9 mouse cellular contexts compared by ENCODE assay signal in the genomic region with DNA sequence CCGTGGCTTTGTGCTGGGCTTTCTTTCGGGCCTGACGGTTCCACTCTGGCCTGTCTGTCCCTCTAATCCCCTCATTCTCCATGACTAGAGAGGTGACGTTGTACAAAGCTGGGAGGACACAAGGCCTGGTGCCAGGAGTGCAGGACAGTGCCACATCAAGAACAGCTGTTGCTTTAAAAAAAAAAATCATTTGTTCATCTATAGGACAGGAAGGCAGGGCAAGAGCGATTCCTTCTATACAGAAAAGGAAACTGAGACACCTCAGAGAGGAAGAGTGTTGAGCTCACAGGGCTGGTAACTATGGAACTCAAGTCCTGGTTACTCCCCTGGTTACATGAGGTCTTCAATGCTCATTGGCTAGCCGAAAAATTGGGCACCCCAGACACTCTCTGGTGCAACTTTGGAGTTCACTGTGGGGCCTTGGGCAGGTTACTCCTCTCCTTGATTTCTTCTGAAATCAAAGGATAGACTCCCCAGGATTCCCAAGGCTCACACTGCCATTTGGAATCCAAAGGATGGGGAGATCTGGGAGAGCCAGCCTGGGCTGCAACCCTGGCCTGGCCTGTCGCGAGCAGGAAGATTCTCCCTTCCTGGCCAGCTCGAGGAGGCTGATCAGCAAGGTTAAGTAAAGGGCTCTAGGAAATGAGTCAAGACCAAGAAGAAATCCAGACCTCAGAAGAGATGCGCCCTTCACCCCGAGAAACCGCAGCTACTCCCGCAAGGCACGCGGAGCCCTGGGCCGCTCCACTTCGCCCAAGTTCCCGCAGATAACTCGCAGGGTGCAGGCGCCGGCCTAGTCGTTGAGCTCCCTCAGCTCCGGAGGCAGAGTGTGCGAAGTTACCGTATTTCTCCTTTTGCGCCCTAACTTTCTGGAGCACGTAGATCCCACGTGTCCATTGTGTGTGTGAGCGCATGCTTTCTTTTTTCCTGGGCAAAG. TPM values are rescaled to one million over a fixed set of nuclear protein-coding genes. Genes with fewer than 3 reads are reported as not detected.
A peak's percentile ranks its signal among the peaks of the same experiment; 100 is the strongest.
DNase-seq lines count a peak whose midpoint lies in the region; ATAC-seq lines count a peak whose summit lies in the region.
"Had no signal": no experiment of that assay in that cellular context is flagged by ENCODE, and none has a peak within 500 bp of the region (broad histone marks: within the 10 kb centered on the region; RNA-seq: fewer than 3 reads in every experiment).

No protein-coding gene starts in this region.

- no peaks in the 10 kb centered on the region for H3K9me3 ChIP-seq in liver, embryonic 11.5 days (ENCODE audit: control insufficient read depth, low read length)

- H3K27ac ChIP-seq in liver, embryonic 11.5 days (ENCODE audit: low read depth, low read length): peak overlapping the region; percentile 63; the same call in 1 of the 2 replicates

- peak overlapping the region; percentile 62 for H3K4me2 ChIP-seq in liver, embryonic 11.5 days

- whole genome bisulfite sequencing in liver, embryonic 11.5 days: 10% methylated on average over 29 of the region's 29 CpGs

- no peaks in the 10 kb centered on the region for H3K36me3 ChIP-seq in liver, embryonic 11.5 days (ENCODE audit: control insufficient read depth, insufficient read depth, low read length)

- no peaks in the 10 kb centered on the region for H3K27me3 ChIP-seq in liver, embryonic 11.5 days (replicated peaks; ENCODE audit: control insufficient read depth, insufficient read depth, low read length)
- H3K27me3 ChIP-seq: Patski had no signal

- H3K9ac ChIP-seq in liver, embryonic 11.5 days (ENCODE audit: low read depth, low read length): peak overlapping the region; percentile 51; the same call in 1 of the 2 replicates

- peak; percentile 14 to 57 for DNase-seq in frontal cortex, adult 2 months (ENCODE audit: extremely low spot score in 1 of 2, low spot score in 1 of 2)
- no peak for DNase-seq in frontal cortex, postnatal 14 days (ENCODE audit: low spot score in 2 of 2)
- peak; percentile 62 for DNase-seq in embryo, embryonic 11.5 days (ENCODE audit: low read depth, low spot score)
- DNase-seq in heart, adult 9 months (ENCODE audit: low spot score in 2 of 2): peak; percentile 47 to 60
- peak; percentile 32 to 48 for DNase-seq in kidney, adult 8-10 months
- DNase-seq in liver, embryonic 11.5 days (ENCODE audit: low spot score): peak; percentile 74
- peak; percentile 57 for DNase-seq in testis, postnatal 14 days (ENCODE audit: low spot score)

- H3K4me3 ChIP-seq in liver, embryonic 11.5 days (ENCODE audit: low read depth, low read length): peak overlapping the region; percentile 30

- ATAC-seq in liver, embryonic 11.5 days (replicated peaks; ENCODE audit: low FRiP score): peak; percentile 56
- ATAC-seq in monocyte, adult 5-6 weeks (replicated peaks; ENCODE audit: insufficient number of reproducible peaks, low FRiP score, low TSS enrichment, poor library complexity, severe bottlenecking): peak; percentile 36; the same call in 1 of the 2 replicates
- ATAC-seq: Patski had no signal

- peaks cover 28% of the 10 kb centered on the region for H3K4me1 ChIP-seq in liver, embryonic 11.5 days (replicated peaks; ENCODE audit: control insufficient read depth, insufficient read depth, low read length)

RNA-seq across cellular contexts. Expression of gene 1700122O11Rik, which starts 3.5 kb away (rescaled TPM):
- polyA plus RNA-seq in frontal cortex, adult 2 months (2012; rRNA removed): not detected in 2 replicates
- polyA plus RNA-seq in liver, embryonic 11.5 days (2014; fragmentation: Nextera tagmentation; extraction: Ambion mirVana): not detected in 2 replicates
- not detected in 3 replicates for total RNA-seq in monocyte, adult 5-6 weeks (2017)
- polyA plus RNA-seq: Patski had no signal

RNA-seq across cellular contexts. Expression of gene 1700067P10Rik, which starts 47.5 kb away (rescaled TPM):
- polyA plus RNA-seq in frontal cortex, adult 2 months (2012; rRNA removed): 0.15 and 0.42 TPM in 2 replicates
- not detected in 2 replicates for polyA plus RNA-seq in liver, embryonic 11.5 days (2014; fragmentation: Nextera tagmentation; extraction: Ambion mirVana)
- total RNA-seq in monocyte, adult 5-6 weeks (2017): not detected in 3 replicates
- polyA plus RNA-seq: Patski had no signal

Comparison
In these comparisons a context has a peak if more than half of its experiments do, and no peak if none do; other contexts are left out.
1. DNase-seq: peak in frontal cortex, adult 2 months (2 of 2), embryo, embryonic 11.5 days (single experiment), heart, adult 9 months (2 of 2), kidney, adult 8-10 months (2 of 2), liver, embryonic 11.5 days (single experiment) and testis, postnatal 14 days (single experiment); none in frontal cortex, postnatal 14 days (0 of 2).